Mouse (Mus musculus): ENCODE results near the gene Dpf2. TPM values are rescaled to one million over a fixed set of nuclear protein-coding genes. Genes with fewer than 3 reads are reported as not detected.
A peak's percentile ranks its signal among the peaks of the same experiment; 100 is the strongest.

Gene Dpf2
- polyA plus RNA-seq, 1 experiment from 2014 or later = 167 TPM

- Histone ChIP-seq H3K27me3 (ENCODE audit: control insufficient read depth, insufficient read depth, low read length) (no peaks in the 10 kb centered on the region), H3K9me3 (ENCODE audit: control insufficient read depth, low read length) (no peaks in the 10 kb centered on the region), H3K9ac (ENCODE audit: low read depth, low read length) (peak overlapping the region; percentile 31; the same call in 1 of the 2 replicates), H3K27ac (ENCODE audit: low read depth, low read length) (peak overlapping the region; percentile 83), H3K4me2 (replicated peaks; ENCODE audit: low read depth, low read length) (peak overlapping the region; percentile 17; the same call in 1 of the 2 replicates), H3K36me3 (ENCODE audit: control insufficient read depth, insufficient read depth, low read length) (peaks cover 28% of the 10 kb centered on the region), H3K4me1 (ENCODE audit: control insufficient read depth, insufficient read depth, low read length) (peaks cover 26% of the 10 kb centered on the region), H3K4me3 (ENCODE audit: low read length) (peak overlapping the region; percentile 2; the same call in 1 of the 2 replicates)
- WGBS = 4% methylated on average over 5 of the region's 7 CpGs
- ATAC-seq (ENCODE audit: low FRiP score, low TSS enrichment) = peak; percentile 52; the same call in 1 of the 2 replicates
These were observed 41.5 kb downstream of the Dpf2 start for GRCm38 (mm10) chr19:5871273-5871672.

GRCm38 (mm10) chr19:5868096-5868495, 44.7 kb downstream of the Dpf2 start:
- Histone ChIP-seq H3K4me1 (ENCODE audit: control insufficient read depth, insufficient read depth, low read length) (peaks cover 19% of the 10 kb centered on the region), H3K4me3 (ENCODE audit: low read length) (no peak overlapping the region), H3K4me2 (replicated peaks; ENCODE audit: low read depth, low read length) (no peak overlapping the region), H3K9ac (ENCODE audit: low read depth, low read length) (no peak overlapping the region), H3K27ac (ENCODE audit: low read depth, low read length) (no peak overlapping the region), H3K9me3 (ENCODE audit: control insufficient read depth, low read length) (no peaks in the 10 kb centered on the region), H3K27me3 (ENCODE audit: control insufficient read depth, insufficient read depth, low read length) (no peaks in the 10 kb centered on the region), H3K36me3 (ENCODE audit: control insufficient read depth, insufficient read depth, low read length) (peaks cover 57% of the 10 kb centered on the region)
- no peak for ATAC-seq (ENCODE audit: low FRiP score, low TSS enrichment)
- WGBS = 85% methylated on average over 6 of the region's 6 CpGs

GRCm38 (mm10) chr19:5864710-5865398, 48.0 kb downstream of the Dpf2 start:
- ATAC-seq (ENCODE audit: low FRiP score, low TSS enrichment) = no peak
- H3K36me3 ChIP-seq (ENCODE audit: control insufficient read depth, insufficient read depth, low read length) = peaks cover 66% of the 10 kb centered on the region
- WGBS = 93% methylated on average over 20 of the region's 20 CpGs

GRCm38 (mm10) chr19:5863776-5864175, 49.0 kb downstream of the Dpf2 start:
- no peaks in the 10 kb centered on the region for H3K27me3 ChIP-seq (ENCODE audit: control insufficient read depth, insufficient read depth, low read length)
- no peak for ATAC-seq (ENCODE audit: low FRiP score, low TSS enrichment)
- 96% methylated on average over 5 of the region's 5 CpGs for WGBS
- H3K4me1 ChIP-seq (ENCODE audit: control insufficient read depth, insufficient read depth, low read length) = no peaks in the 10 kb centered on the region
- H3K4me3 ChIP-seq (ENCODE audit: low read length) = no peak overlapping the region
- H3K36me3 ChIP-seq (ENCODE audit: control insufficient read depth, insufficient read depth, low read length) = peaks cover 72% of the 10 kb centered on the region
- H3K27ac ChIP-seq (ENCODE audit: low read depth, low read length) = no peak overlapping the region
- H3K9ac ChIP-seq (ENCODE audit: low read depth, low read length) = no peak overlapping the region
- H3K9me3 ChIP-seq (ENCODE audit: control insufficient read depth, low read length) = no peaks in the 10 kb centered on the region
- H3K4me2 ChIP-seq (replicated peaks; ENCODE audit: low read depth, low read length) = no peak overlapping the region

More at GRCm38 (mm10) chr19:5864710-5865398, 48.0 kb downstream of the Dpf2 start:
- Histone ChIP-seq H3K9me3 (ENCODE audit: control insufficient read depth, low read length) (no peaks in the 10 kb centered on the region), H3K27me3 (ENCODE audit: control insufficient read depth, insufficient read depth, low read length) (no peaks in the 10 kb centered on the region), H3K27ac (ENCODE audit: low read depth, low read length) (no peak overlapping the region), H3K4me1 (ENCODE audit: control insufficient read depth, insufficient read depth, low read length) (no peaks in the 10 kb centered on the region), H3K4me3 (ENCODE audit: low read length) (no peak overlapping the region), H3K4me2 (replicated peaks; ENCODE audit: low read depth, low read length) (no peak overlapping the region), H3K9ac (ENCODE audit: low read depth, low read length) (no peak overlapping the region; the same call in 1 of the 2 replicates)

GRCm38 (mm10) chr19:5862335-5863085, 50.3 kb downstream of the Dpf2 start:
- 97% methylated on average over 14 of the region's 14 CpGs for WGBS

GRCm38 (mm10) chr19:5856604-5857003, 56.2 kb downstream of the Dpf2 start:
- ATAC-seq (ENCODE audit: low FRiP score, low TSS enrichment) = no peak

More at GRCm38 (mm10) chr19:5862335-5863085, 50.3 kb downstream of the Dpf2 start:
- no peak for ATAC-seq (ENCODE audit: low FRiP score, low TSS enrichment)
- H3K27ac ChIP-seq (ENCODE audit: low read depth, low read length) = no peak overlapping the region
- H3K4me3 ChIP-seq (ENCODE audit: low read length) = no peak overlapping the region
- no peaks in the 10 kb centered on the region for H3K4me1 ChIP-seq (ENCODE audit: control insufficient read depth, insufficient read depth, low read length)
- H3K9me3 ChIP-seq (ENCODE audit: control insufficient read depth, low read length) = no peaks in the 10 kb centered on the region
- no peak overlapping the region for H3K9ac ChIP-seq (ENCODE audit: low read depth, low read length)
- no peaks in the 10 kb centered on the region for H3K27me3 ChIP-seq (ENCODE audit: control insufficient read depth, insufficient read depth, low read length)
- peaks cover 75% of the 10 kb centered on the region for H3K36me3 ChIP-seq (ENCODE audit: control insufficient read depth, insufficient read depth, low read length)
- no peak overlapping the region for H3K4me2 ChIP-seq (replicated peaks; ENCODE audit: low read depth, low read length)

GRCm38 (mm10) chr19:5852035-5852722, 60.6 kb downstream of the Dpf2 start:
- Histone ChIP-seq H3K9me3 (ENCODE audit: control insufficient read depth, low read length) (no peaks in the 10 kb centered on the region), H3K27me3 (ENCODE audit: control insufficient read depth, insufficient read depth, low read length) (no peaks in the 10 kb centered on the region), H3K4me1 (ENCODE audit: control insufficient read depth, insufficient read depth, low read length) (peaks cover 32% of the 10 kb centered on the region), H3K4me2 (replicated peaks; ENCODE audit: low read depth, low read length) (no peak overlapping the region), H3K36me3 (ENCODE audit: control insufficient read depth, insufficient read depth, low read length) (peaks cover 43% of the 10 kb centered on the region), H3K9ac (ENCODE audit: low read depth, low read length) (no peak overlapping the region), H3K4me3 (ENCODE audit: low read length) (no peak overlapping the region), H3K27ac (ENCODE audit: low read depth, low read length) (no peak overlapping the region)
- 87% methylated on average over 12 of the region's 12 CpGs for WGBS
- no peak for ATAC-seq (ENCODE audit: low FRiP score, low TSS enrichment)

More at GRCm38 (mm10) chr19:5856604-5857003, 56.2 kb downstream of the Dpf2 start:
- Histone ChIP-seq H3K4me1 (ENCODE audit: control insufficient read depth, insufficient read depth, low read length) (no peaks in the 10 kb centered on the region), H3K36me3 (ENCODE audit: control insufficient read depth, insufficient read depth, low read length) (peaks cover 71% of the 10 kb centered on the region), H3K27me3 (ENCODE audit: control insufficient read depth, insufficient read depth, low read length) (no peaks in the 10 kb centered on the region), H3K27ac (ENCODE audit: low read depth, low read length) (no peak overlapping the region), H3K4me2 (replicated peaks; ENCODE audit: low read depth, low read length) (no peak overlapping the region), H3K4me3 (ENCODE audit: low read length) (no peak overlapping the region), H3K9ac (ENCODE audit: low read depth, low read length) (no peak overlapping the region), H3K9me3 (ENCODE audit: control insufficient read depth, low read length) (no peaks in the 10 kb centered on the region)
- WGBS = 88% methylated on average over 9 of the region's 9 CpGs

GRCm38 (mm10) chr19:5851481-5851971, 61.3 kb downstream of the Dpf2 start:
- H3K9me3 ChIP-seq (ENCODE audit: control insufficient read depth, low read length) = no peaks in the 10 kb centered on the region
- no peak overlapping the region for H3K4me3 ChIP-seq (ENCODE audit: low read length)
- H3K4me2 ChIP-seq (replicated peaks; ENCODE audit: low read depth, low read length) = no peak overlapping the region
- ATAC-seq (ENCODE audit: low FRiP score, low TSS enrichment) = no peak
- 75% methylated on average over 5 of the region's 5 CpGs for WGBS
- H3K4me1 ChIP-seq (ENCODE audit: control insufficient read depth, insufficient read depth, low read length) = peaks cover 36% of the 10 kb centered on the region
- H3K27ac ChIP-seq (ENCODE audit: low read depth, low read length) = no peak overlapping the region
- H3K27me3 ChIP-seq (ENCODE audit: control insufficient read depth, insufficient read depth, low read length) = no peaks in the 10 kb centered on the region
- H3K36me3 ChIP-seq (ENCODE audit: control insufficient read depth, insufficient read depth, low read length) = peaks cover 37% of the 10 kb centered on the region
- H3K9ac ChIP-seq (ENCODE audit: low read depth, low read length) = no peak overlapping the region

Data from kidney, embryonic 14.5 days (tissue).